Mouse (Mus musculus): ENCODE data around the gene Rab13. TPM values are rescaled to one million over a fixed set of nuclear protein-coding genes. Genes with fewer than 3 reads are reported as not detected.

Rab13 gene
- polyA plus RNA-seq, 1 experiment from 2014 or later, result 66.8 TPM

DNA sequence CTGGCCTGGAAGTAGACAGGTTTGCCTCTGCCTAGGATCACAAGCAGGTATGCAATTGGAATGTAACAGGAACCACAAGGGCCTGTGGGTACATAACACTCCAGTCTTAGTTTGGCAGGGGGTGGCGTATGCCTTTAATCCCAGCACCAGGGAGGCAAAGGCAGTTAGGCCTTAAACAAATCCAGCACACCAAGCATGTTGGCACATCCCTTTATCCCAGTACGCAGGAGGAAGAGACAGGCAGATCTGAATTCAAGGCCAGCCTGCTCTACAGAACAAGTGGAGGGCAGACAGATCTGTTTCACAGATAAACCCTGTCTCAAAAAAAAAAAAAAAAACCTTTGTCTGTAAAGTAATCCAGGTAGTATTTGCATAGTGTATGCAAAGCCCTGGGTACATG is 4.8 kb upstream of the Rab13 start:
- POLR2A ChIA-PET, result no interaction called here

DNA sequence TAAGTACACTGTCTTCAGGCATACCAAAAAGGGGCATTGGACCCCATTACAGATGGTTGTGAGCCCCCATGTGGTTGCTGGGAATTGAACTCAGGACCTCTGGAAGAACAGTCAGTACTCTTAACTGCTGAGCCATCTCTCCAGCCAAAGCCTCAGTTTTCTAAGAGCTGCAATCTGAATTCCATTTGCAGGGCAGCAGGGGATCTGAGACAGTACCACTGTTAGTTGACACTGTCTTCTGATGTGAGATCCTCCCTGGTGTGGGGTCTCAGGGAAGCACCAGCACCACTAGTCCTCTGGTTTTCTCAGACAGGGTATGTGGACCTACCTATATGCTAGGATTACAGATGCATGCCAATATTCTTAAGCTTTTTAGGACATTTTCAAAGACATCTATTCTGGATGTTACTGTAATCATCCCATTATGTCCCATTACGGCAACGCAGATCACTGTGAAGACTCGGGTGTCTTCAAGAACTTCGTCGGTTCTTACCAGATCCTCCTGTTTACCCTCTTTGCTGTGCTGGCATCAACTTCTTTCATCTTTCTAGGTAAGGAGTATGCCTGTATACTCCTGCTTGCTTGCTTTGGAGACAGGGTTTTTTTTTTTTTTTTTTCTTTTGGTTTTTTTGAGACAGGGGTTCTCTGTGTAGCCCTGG is 3.5 kb upstream of the Rab13 start:
- CTCF ChIA-PET, result interaction anchor here (1.3 kb wide), 1 partner anchor 164 kb away, joined by 3 read pairs; no protein-coding TSS in a partner anchor
- no peak for DNase-seq (ENCODE audit: low read depth, low spot score)
- no peaks in the 10 kb centered on the region for H3K27me3 ChIP-seq
- no peak for TF ChIP-seq CTCF (IDR thresholded peaks at IDR 0.05)
- no peak for ATAC-seq
- in situ Hi-C loops (cut with MboI; ENCODE audit: low pct_unique_long_range_greater_than_20kb), result no loop called here
- POLR2A ChIA-PET, result no interaction called here

More for the DNA sequence above, 4.8 kb upstream of the Rab13 start:
- no peaks in the 10 kb centered on the region for H3K27me3 ChIP-seq
- CTCF ChIA-PET, result interaction anchor here (1.0 kb wide), 1 partner anchor 9 kb away, joined by 3 read pairs; no protein-coding TSS in a partner anchor
- DNase-seq (ENCODE audit: low read depth, low spot score), result no peak
- peak; percentile 3 for ATAC-seq
- no peak for TF ChIP-seq CTCF (IDR thresholded peaks at IDR 0.05)
- in situ Hi-C loops (cut with MboI; ENCODE audit: low pct_unique_long_range_greater_than_20kb), result no loop called here

DNA sequence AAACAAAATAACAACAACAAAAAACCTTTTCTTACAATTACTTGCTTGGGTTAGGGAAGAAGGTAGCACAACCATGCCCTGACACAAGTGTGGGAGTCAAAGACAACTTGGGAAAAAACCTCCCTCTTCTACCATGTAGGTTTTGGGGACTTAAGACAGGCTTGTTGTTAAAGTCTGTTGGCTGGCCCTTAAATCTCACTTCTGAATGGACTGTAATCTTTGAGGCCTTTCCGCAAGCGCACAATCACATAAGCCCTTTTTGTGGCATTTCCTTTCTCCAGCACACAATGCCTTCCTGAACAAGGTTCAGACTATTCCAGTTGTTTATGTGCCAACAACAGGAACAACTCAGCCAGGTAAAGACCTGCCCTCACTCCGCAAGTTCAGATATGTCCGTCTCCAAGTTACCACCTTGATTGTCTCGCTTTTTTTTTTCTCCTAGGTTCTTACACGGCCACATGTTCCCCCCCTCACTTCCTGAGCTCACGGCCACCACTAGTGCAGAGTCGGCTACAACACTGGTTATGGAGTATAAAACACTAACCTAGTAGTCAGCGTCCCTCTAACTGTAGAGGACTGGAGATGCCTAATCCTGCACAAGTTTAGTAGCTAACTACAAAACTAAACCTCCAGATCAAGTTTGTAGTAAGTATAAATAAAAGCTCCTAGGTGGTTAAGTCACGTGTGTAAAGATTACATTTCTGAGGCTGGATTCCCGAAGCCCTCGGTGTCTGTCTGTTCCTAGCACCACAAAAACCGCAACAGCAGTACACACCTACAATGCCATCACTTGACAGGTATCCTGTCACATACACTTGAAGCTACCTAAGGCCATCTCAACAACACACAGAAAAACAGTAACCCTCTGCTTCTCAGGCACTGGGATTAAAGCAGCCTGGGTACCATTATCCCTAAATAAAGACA is 1.8 kb upstream of the Rab13 start:
- no peaks in the 10 kb centered on the region for H3K27me3 ChIP-seq
- POLR2A ChIA-PET, result interaction anchor here (1.4 to 1.7 kb wide), 2 partner anchors 8 to 10 kb away, joined by 4 to 9 read pairs; no protein-coding TSS in a partner anchor
- in situ Hi-C loops (cut with MboI; ENCODE audit: low pct_unique_long_range_greater_than_20kb), result no loop called here
- no peak for ATAC-seq
- no peak for TF ChIP-seq CTCF (IDR thresholded peaks at IDR 0.05)
- CTCF ChIA-PET, result interaction anchor here (1.3 to 1.4 kb wide), 2 partner anchors 79 to 162 kb away, joined by 3 to 4 read pairs; no protein-coding TSS in a partner anchor
- DNase-seq (ENCODE audit: low read depth, low spot score), result no peak

DNA sequence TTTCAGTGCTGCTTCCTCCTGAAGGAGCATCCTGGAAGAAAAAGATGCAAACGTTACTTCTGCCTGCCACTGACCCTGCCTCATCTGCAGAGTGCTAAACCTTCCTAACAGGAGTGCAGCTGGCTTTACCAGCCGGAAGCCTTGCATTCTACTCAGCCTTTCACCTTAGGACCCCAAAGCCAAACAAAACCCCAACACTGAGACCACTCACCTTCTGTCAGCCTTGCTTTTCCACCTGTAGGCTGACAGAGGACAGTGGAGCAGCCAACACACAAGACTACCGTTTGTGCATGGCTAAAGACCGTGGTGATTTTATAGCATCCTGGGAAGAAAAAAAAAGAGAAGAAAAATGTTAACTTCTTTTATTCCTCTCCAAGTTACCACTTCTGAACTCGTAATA is 772 bp upstream of the Rab13 start:
- in situ Hi-C loops (cut with MboI; ENCODE audit: low pct_unique_long_range_greater_than_20kb), result no loop called here
- no peak for ATAC-seq
- no peak for TF ChIP-seq CTCF (IDR thresholded peaks at IDR 0.05)

DNA sequence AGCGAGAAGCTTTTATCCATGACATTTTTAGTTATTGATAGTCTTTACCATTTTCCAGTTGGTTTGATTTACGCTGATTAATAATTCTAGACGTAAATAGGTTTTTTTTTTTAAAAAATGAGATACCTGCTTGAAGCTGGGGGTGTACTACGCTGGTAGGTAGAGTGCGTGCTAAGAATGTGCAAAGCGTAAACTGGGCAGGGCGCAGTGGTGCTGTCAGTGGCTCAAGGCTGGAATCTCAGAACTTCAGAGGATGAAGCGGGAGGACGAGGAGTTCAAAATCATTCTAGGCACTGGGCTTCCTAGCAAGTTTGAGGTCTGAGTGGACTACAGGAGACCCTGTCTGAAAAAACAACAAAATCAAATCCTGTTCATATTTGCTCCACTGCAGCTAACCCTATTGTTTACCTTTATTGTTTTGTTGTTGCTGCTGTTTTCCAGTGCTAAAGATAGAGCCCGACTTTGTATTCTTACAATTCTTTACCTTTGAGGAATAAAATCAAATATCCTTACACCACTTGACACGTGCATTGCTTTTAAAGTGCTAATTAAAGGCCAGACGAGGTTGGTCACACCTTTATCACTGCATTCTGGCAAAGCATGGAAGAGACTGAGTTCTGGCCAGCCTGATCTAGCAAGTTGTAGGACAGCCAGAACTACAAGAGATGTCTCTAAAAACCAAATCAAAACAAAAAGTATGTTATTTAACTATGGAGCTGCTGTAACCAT is 625 bp downstream of the Rab13 start:
- no peaks in the 10 kb centered on the region for H3K27me3 ChIP-seq
- TF ChIP-seq CTCF (IDR thresholded peaks at IDR 0.05), result no peak
- DNase-seq (ENCODE audit: low read depth, low spot score), result no peak
- POLR2A ChIA-PET, result interaction anchor here (0.7 to 0.9 kb wide), 3 partner anchors 12 to 157 kb away, joined by 3 to 4 read pairs (median 4); partner anchors contain the start of gene Slc39a1
- ATAC-seq, result no peak
- CTCF ChIA-PET, result interaction anchor here (1.2 to 2.2 kb wide), 4 partner anchors 24 to 159 kb away, joined by 3 to 7 read pairs (median 4); no protein-coding TSS in a partner anchor
- in situ Hi-C loops (cut with MboI; ENCODE audit: low pct_unique_long_range_greater_than_20kb), result no loop called here

More for the DNA sequence above, 772 bp upstream of the Rab13 start:
- DNase-seq (ENCODE audit: low read depth, low spot score), result no peak
- CTCF ChIA-PET, result interaction anchor here (1.3 kb wide), 1 partner anchor 161 kb away, joined by 4 read pairs; no protein-coding TSS in a partner anchor
- POLR2A ChIA-PET, result interaction anchor here (0.5 to 1.7 kb wide), 5 partner anchors 9 to 71 kb away, joined by 3 to 9 read pairs (median 6); no protein-coding TSS in a partner anchor
- H3K27me3 ChIP-seq, result no peaks in the 10 kb centered on the region

DNA sequence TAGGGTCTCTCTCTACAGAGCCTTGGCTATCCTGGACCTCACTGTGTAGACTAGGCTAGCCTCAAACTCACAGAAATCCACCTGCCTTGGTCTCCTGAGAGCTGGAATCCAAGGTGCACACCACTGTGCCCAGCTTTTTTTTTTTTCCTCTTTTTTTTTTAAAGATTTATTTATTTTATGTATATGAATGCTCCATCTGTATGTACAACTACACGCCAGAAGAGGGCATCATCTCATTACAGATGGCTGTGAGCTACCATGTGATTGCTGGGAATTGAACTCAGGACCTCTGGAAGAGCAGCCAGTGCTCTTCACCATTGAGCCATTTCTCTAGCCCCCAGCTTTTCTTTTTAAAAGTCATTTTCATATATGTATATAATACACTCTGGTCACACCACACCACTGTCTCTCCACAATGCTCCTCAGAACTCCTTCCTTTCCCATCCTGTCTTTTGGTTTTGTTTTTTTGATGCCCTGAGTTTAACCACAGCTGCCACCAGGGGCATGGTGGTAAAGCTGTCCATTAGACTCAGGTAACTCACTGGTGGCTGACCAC is 2.4 kb downstream of the Rab13 start:
- TF ChIP-seq CTCF (IDR thresholded peaks at IDR 0.05), result peak; percentile 77
- ATAC-seq, result no peak
- in situ Hi-C loops (cut with MboI; ENCODE audit: low pct_unique_long_range_greater_than_20kb), result no loop called here
- ChIA-PET POLR2A (interaction anchor here (0.6 kb wide), 2 partner anchors 14 to 54 kb away, joined by 3 to 8 read pairs; no protein-coding TSS in a partner anchor), CTCF (interaction anchor here (0.6 to 2.2 kb wide), 21 partner anchors 9 to 251 kb away, joined by 3 to 7 read pairs (median 3); partner anchors contain the start of genes Jtb and Slc39a1)
- H3K27me3 ChIP-seq, result no peaks in the 10 kb centered on the region
- DNase-seq (ENCODE audit: low read depth, low spot score), result no peak

DNA sequence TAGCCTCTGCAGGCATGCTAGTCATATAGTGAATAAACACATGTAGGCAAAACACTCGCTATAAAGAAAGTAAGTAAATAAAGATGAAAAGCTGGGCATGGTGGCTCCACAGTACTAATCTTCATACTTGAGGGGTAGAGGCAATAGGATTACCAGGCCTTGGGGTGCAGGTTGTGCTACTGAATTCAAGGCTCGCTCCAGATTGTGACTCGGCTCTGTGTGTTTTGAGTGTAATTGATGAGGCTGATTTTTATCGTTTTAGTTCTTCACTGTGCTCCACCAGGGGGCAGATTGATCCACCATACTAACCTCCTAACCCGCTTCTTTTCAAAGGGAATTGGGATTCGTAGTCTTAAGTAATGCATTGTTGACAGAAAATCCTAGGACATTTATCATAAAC is 6.6 kb downstream of the Rab13 start:
- DNase-seq (ENCODE audit: low read depth, low spot score), result no peak
- in situ Hi-C loops (cut with MboI; ENCODE audit: low pct_unique_long_range_greater_than_20kb), result loop anchor here (5.0 kb wide), 2 partner anchors 37 to 152 kb away; no protein-coding TSS in a partner anchor
- peak; percentile 90 for TF ChIP-seq CTCF (IDR thresholded peaks at IDR 0.05)
- POLR2A ChIA-PET, result interaction anchor here (0.6 to 1.7 kb wide), 7 partner anchors 12 to 172 kb away, joined by 3 to 9 read pairs (median 4); partner anchors contain the start of genes Jtb and Slc39a1
- CTCF ChIA-PET, result interaction anchor here (1.1 to 1.6 kb wide), 4 partner anchors 11 to 154 kb away, joined by 3 to 7 read pairs (median 4); partner anchors contain the start of genes Jtb and Slc39a1
- no peaks in the 10 kb centered on the region for H3K27me3 ChIP-seq
- peak; percentile 51 for ATAC-seq

DNA sequence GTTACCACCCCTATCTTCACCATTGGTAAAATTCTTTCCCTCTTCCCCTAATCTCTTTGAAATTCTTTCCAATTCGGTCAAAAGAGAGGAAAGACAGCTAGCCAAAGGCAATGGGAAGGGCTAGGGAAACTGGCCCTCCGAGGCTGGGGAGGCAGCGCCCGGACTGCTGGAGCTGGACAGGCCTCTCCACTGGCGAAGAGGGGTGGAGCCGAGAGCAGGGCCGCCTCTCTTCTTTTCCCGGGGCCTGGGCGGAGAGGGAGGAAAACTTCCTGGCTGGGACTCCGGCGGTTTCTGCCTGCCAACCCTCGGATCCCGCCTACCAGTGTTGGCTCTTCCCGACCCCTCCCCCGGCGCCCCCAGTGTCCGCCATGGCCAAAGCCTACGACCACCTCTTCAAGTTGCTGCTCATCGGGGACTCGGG is 7.0 kb downstream of the Rab13 start:
- peak; percentile 83 for ATAC-seq
- ChIA-PET POLR2A (interaction anchor here (0.9 to 1.7 kb wide), 6 partner anchors 11 to 172 kb away, joined by 3 to 9 read pairs (median 4); partner anchors contain the start of genes Jtb and Slc39a1), CTCF (interaction anchor here (1.1 to 1.6 kb wide), 4 partner anchors 10 to 153 kb away, joined by 3 to 7 read pairs (median 4); partner anchors contain the start of genes Jtb and Slc39a1)
- no peak for TF ChIP-seq CTCF (IDR thresholded peaks at IDR 0.05)
- no peaks in the 10 kb centered on the region for H3K27me3 ChIP-seq
- in situ Hi-C loops (cut with MboI; ENCODE audit: low pct_unique_long_range_greater_than_20kb), result loop anchor here (5.0 kb wide), 2 partner anchors 37 to 152 kb away; no protein-coding TSS in a partner anchor
- no peak for DNase-seq (ENCODE audit: low read depth, low spot score)

DNA sequence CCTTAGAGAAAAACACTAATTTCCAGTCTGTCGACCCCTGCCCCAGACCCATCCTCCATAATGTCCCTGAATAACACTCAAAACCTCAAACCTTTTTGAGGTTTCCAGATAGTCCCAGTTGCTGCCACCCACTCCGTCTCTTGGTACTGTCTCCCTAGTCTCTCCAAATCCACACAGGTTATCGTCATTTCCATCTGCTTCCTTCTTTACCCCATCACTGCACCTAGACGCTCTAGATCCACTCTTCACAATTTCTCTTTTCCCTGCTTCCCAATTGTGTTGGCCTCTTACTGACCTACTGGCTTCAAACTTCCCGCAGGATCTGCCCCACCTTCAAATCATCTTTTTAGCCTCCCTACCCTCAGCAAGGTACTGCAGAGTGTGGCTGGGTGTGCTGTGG is 7.6 kb downstream of the Rab13 start:
- no peaks in the 10 kb centered on the region for H3K27me3 ChIP-seq
- TF ChIP-seq CTCF (IDR thresholded peaks at IDR 0.05), result no peak
- ChIA-PET POLR2A (interaction anchor here (0.9 to 1.7 kb wide), 5 partner anchors 10 to 173 kb away, joined by 3 to 9 read pairs (median 3); partner anchors contain the start of genes Jtb and Slc39a1), CTCF (interaction anchor here (1.2 to 1.6 kb wide), 5 partner anchors 10 to 155 kb away, joined by 3 to 5 read pairs (median 4); partner anchors contain the start of gene Jtb)
- in situ Hi-C loops (cut with MboI; ENCODE audit: low pct_unique_long_range_greater_than_20kb), result loop anchor here (5.0 kb wide), 2 partner anchors 36 to 151 kb away; no protein-coding TSS in a partner anchor
- DNase-seq (ENCODE audit: low read depth, low spot score), result no peak
- ATAC-seq, result no peak

All from Patski (cell line).